Mouse (Mus musculus) CH12.LX (cell line): ENCODE results near the gene Rora.

ENCODE experiments used
- CTCF ChIP-seq, 2 experiments: IDR thresholded peaks in 1 of 2; conservative IDR thresholded peaks in 1 of 2; 2 replicates each; pipeline ENCODE4 v1.5.1; 2011 to 2012; ENCODE audit warnings: low read depth in 2 of 2, low read length in 2 of 2, improper control_type of control experiment in 1 of 2, inconsistent platforms in 1 of 2, mild to moderate bottlenecking in 1 of 2, moderate library complexity in 1 of 2
- JUND ChIP-seq: conservative IDR thresholded peaks from 2 replicates; pipeline ENCODE4 v1.6.1; 2011; ENCODE audit warnings: low read depth, low read length, improper control_type of control experiment
- MXI1 ChIP-seq: IDR thresholded peaks from 2 replicates; pipeline ENCODE4 v1.6.1; 2011; ENCODE audit warnings: mild to moderate bottlenecking, low read depth, low read length, improper control_type of control experiment
- POLR2AphosphoS2 ChIP-seq: IDR thresholded peaks from 2 replicates; pipeline ENCODE4 v1.6.1; 2011; ENCODE audit warnings: low read depth, low read length, improper control_type of control experiment
- UBTF ChIP-seq: IDR thresholded peaks from 2 replicates; pipeline ENCODE4 v1.6.1; 2012; ENCODE audit warnings: low read depth, mild to moderate bottlenecking, inconsistent platforms, low read length, improper control_type of control experiment, moderate library complexity

- no peak for TF ChIP-seq POLR2AphosphoS2
- TF ChIP-seq CTCF (conservative IDR thresholded peaks at IDR 0.05 in 1 of 2, IDR thresholded peaks at IDR 0.05 in 1 of 2; ENCODE audit: low read depth in 2 of 2, low read length in 2 of 2), result no peak
- no peak for TF ChIP-seq UBTF
- no peak for TF ChIP-seq MXI1
- TF ChIP-seq JUND, result no peak
These were observed 560.2 kb downstream of the Rora start for GRCm38 (mm10) chr9:69213796-69214195.
